Mouse (Mus musculus) bone marrow macrophage, adult 2 months (primary cell): Measurements from ENCODE around the gene Cmip. TPM values are rescaled to one million over a fixed set of nuclear protein-coding genes. Genes with fewer than 3 reads are reported as not detected.

Source experiments
- H3K27ac ChIP-seq: 2 replicates; pipeline ENCODE4 v1.5.1; 2012; ENCODE audit warnings: low read depth, low read length; ENCODE audit not compliant: insufficient read depth
- H3K4me1 ChIP-seq: 2 replicates; pipeline ENCODE4 v1.6.1; 2012; ENCODE audit warnings: low read length; ENCODE audit not compliant: control insufficient read depth, insufficient read depth
- H3K4me3 ChIP-seq: 2 replicates; pipeline ENCODE4 v1.5.1; 2012; ENCODE audit warnings: mild to moderate bottlenecking, low read length, moderate library complexity; ENCODE audit not compliant: insufficient read depth
- CTCF ChIP-seq: IDR thresholded peaks from 2 replicates; pipeline ENCODE4 v1.5.1; 2012; ENCODE audit warnings: low read depth, mild to moderate bottlenecking, low read length, moderate library complexity
- POLR2A ChIP-seq: IDR thresholded peaks from 2 replicates; pipeline ENCODE4 v1.6.1; 2012; ENCODE audit warnings: mild to moderate bottlenecking, low read depth, low read length, borderline replicate concordance
- polyA plus RNA-seq: library from polyadenylated mRNA; stranded (reverse); fragments of >200 nt; gene quantifications from 2 replicates; pipeline ENCODE4 v1.2.4, GENCODE M21; 2012; ENCODE audit not compliant: missing spikeins, insufficient read depth, insufficient read length

Gene Cmip
- polyA plus RNA-seq, 1 experiment = 60.1 TPM

DNA sequence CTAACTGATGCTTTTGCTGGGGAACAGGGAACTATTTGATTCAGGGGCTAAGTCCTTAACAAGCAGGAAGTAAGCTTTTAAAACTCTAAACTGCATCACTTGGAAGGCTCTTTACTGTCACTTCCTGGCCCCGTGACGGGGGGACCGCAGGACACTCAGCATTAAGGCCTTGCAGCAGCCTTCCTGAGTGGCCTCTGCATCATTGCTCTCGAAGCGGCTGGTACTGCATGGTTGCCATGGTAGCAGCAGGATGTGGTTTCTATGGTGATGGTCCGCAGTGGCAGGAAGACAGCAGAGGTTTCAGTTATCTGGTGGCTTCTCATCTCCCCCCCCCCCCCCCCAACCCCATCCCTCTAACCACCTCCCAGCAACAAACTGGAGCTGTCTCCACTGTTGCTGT lies 65.2 kb downstream of the Cmip start:
- TF ChIP-seq POLR2A (no peak), CTCF (no peak)
- Histone ChIP-seq H3K27ac (no peak overlapping the region), H3K4me3 (no peak overlapping the region), H3K4me1 (peaks cover 29% of the 10 kb centered on the region)

DNA sequence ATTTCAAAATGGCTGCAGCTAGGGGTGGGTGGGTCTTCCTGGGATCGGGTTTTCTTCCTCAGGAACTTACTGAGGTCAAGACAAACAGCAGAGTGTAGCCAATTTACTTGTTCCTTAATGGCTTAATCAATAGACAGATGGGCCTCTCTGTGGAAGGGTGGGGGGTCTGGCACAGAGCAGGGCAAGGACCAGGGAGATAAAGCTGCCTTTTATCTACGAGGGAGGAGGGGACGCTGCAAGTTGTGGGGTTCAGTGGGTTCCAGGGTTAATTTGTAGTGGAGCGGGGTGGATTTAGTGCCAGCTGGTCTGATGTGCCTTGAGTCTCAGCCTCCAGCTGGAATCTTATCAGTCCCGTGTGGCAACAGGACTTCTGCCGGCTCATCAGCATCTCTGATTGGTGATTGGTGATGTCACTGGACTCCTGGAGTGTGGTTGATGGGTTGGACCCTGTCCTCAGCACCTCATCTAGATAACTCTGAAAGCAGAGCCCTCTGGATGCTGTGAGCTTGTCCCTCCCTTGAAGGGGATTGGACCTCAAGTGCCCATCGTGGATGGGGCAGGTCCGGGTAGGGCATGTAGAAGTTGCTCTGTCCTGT lies 65.9 kb downstream of the Cmip start:
- H3K4me1 ChIP-seq = peaks cover 31% of the 10 kb centered on the region
- H3K4me3 ChIP-seq = no peak overlapping the region
- TF ChIP-seq POLR2A (no peak), CTCF (no peak)
- H3K27ac ChIP-seq = no peak overlapping the region

DNA sequence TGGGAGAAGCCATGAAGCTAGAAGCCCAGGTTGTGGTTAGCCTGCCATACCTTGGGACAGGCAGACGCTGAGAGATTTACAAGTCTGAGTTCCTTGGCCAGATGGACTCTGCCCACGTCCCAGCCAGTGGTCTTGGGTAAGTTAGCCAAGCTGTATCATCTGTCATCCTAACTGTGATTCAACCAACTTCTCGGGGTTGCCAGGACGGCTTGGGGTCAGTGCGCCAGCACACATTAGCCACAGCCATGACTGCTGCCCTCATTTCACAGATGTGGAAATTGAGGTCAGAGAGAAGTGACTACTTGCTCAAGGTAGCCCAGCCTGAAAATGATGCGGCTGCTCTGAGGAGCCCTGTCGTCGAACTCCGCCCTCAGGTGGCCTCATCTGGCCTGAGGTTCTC lies 68.0 kb downstream of the Cmip start:
- Histone ChIP-seq H3K4me1 (peaks cover 26% of the 10 kb centered on the region), H3K4me3 (no peak overlapping the region), H3K27ac (no peak overlapping the region)
- no peak for TF ChIP-seq CTCF
- TF ChIP-seq POLR2A = no peak

DNA sequence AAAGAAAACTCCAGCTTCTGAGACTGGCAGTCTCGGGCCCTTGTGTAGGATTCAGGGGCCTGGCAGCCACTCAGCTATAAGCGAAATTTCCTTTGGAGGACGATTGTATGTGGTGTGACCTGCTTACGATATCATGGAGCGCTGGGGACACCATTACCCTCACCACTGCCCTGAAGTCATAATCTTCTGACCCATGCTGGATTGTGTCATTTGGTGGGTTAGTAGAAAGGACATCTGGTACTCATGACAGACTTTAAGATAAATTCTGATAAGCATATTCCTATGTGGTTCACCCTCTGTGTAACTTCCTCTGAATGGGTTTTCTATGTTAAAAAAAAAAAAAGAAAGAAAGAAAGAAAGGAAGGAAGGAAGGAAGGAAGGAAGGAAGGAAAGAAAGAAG lies 69.9 kb downstream of the Cmip start:
- Histone ChIP-seq H3K4me1 (peaks cover 29% of the 10 kb centered on the region), H3K4me3 (no peak overlapping the region), H3K27ac (no peak overlapping the region)
- TF ChIP-seq POLR2A = no peak

DNA sequence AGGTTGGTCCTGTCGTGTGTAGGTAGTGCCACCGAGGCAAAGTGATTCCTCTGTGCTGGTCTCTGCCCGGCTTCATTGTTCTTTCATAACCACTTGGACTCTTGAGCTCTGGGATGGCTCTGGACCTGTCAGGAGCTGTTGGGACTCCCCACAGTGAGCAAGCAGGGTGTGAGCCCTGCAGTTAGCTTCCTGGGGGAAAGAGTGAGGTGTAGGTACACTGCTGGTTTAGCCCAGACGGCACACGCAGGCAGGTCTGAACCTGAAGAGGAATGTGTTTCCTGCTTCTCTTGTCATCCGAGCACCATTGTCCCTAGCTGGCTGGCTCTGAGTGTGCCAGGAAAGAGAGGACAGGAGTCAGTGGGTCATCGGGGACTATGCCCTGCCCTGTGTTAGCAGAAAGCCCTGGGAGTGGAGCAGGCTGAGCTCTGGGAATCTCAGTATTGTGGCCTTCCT lies 70.5 kb downstream of the Cmip start:
- H3K27ac ChIP-seq = no peak overlapping the region
- peaks cover 35% of the 10 kb centered on the region for H3K4me1 ChIP-seq
- H3K4me3 ChIP-seq = no peak overlapping the region
- no peak for TF ChIP-seq CTCF
- no peak for TF ChIP-seq POLR2A

DNA sequence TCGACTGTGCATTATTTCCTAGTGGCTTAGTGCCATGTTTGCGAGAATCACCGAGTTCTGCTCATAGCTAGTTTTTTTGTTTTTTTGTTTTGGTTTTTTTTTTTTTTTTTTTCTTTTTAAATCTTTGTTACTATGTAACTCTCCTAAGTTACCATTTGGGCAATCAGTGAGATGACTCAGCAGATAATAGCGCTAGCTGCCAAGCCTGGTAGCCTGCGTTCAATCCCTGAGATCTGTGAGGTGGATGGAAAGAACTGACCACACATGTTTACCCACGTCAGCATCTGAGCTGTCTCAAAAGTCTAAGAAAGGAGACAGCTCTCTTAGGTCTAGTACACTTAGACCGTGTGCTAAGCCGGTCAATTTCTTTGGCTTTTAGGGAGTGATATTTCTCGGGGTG lies 71.9 kb downstream of the Cmip start:
- Histone ChIP-seq H3K27ac (no peak overlapping the region), H3K4me3 (no peak overlapping the region), H3K4me1 (peaks cover 39% of the 10 kb centered on the region)
- TF ChIP-seq POLR2A = no peak
- no peak for TF ChIP-seq CTCF

DNA sequence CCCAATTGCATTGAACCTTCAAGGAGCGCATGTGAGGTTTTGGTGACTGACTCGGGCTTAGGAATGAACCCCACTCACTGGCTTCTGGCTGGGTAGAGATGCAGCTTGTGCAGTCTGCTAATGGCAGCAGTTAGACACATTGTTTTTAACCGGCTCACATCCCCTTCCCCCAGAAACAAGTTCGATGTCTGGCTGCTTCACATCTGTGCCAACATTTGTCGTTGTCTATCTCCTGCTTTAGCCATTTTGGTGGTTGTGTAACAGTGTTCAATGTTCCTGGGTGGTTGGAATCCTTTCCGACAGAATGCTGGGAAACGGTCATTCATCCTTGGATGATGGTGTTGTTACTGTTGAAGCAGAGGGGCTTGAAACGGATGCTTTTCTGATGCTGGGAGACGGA lies 72.3 kb downstream of the Cmip start:
- H3K27ac ChIP-seq = no peak overlapping the region
- H3K4me3 ChIP-seq = no peak overlapping the region
- TF ChIP-seq POLR2A (no peak), CTCF (no peak)
- H3K4me1 ChIP-seq = peaks cover 35% of the 10 kb centered on the region

DNA sequence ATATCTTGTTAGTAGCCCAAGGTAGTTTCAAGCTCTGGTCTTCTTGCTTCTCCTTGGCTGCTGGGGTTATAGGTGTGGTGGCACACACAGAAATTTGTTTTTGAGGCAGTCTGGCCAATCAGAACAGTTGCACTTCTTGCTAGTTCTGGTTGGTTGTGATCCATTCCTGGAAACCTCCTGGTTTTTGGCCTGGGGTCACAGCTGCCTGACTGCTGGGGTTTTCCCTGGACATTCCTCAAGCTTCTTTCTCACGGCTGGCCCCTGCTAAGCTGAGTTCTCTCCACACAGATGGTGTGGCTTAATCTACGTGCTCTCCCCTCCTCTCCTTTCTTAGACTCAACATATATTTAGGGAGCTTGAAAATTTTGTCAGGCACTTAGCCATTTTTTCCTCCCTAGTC lies 73.0 kb downstream of the Cmip start:
- peaks cover 29% of the 10 kb centered on the region for H3K4me1 ChIP-seq
- H3K4me3 ChIP-seq = no peak overlapping the region
- H3K27ac ChIP-seq = no peak overlapping the region
- TF ChIP-seq CTCF = no peak
- TF ChIP-seq POLR2A = no peak

DNA sequence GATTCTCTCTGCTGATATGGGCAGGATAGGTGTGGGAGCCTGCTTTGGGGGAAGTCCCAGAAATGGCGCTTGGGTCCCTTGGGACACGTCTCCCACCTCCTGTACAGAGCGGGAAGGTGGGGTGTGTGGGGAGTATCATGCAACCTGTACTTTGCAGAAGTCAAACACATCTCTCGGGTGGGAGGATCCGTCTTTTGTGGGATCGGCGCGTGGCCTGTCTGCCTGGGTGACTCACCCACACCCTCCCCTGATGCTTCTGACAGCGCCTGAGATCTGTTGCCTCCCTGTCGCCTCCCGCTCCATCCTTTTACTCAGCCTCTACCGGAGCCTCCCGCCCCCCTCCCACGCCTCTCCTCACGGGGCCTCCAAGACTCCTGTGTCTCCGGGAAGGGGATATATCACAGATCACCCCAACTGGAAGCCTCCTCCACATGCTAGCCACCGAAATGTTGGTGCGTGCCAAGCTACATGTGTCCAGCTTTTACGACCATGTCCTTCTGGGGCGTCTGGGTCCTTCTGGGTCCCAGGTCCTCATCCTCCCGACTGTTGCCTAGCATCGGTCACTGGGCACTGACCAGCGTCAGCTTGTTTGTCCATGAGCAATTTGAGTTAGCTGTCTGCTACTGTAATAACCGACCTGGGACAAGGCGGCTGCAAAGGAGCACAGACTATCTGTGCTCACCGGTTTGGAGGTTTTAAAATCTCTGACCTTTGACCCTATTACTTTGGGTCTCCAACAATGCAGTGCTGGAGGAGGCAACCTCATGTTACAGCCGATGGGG lies 75.6 kb downstream of the Cmip start:
- no peak overlapping the region for H3K4me3 ChIP-seq
- no peak for TF ChIP-seq CTCF
- TF ChIP-seq POLR2A = no peak
- peaks cover 22% of the 10 kb centered on the region for H3K4me1 ChIP-seq
- no peak overlapping the region for H3K27ac ChIP-seq

DNA sequence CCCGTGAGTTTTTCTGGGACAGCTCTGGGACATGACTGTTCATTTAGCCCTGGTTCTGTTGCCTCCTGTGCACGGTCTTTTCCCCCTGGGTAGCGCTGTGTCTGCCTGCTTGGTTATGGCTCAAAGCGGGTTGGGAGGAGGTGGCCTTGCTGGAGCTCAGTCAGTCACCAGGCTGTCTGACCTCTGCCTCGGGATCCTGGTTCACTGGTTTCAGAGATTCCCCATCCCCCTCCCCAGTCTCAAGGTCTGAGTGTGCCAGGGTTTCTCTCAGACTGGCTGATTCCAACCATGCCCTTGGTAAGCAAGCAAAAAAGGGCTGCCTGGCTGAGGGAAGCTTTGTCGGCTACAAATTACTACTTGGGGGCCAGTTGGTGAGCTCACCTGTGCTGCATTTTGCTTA lies 76.8 kb downstream of the Cmip start:
- Histone ChIP-seq H3K4me1 (peaks cover 31% of the 10 kb centered on the region), H3K4me3 (no peak overlapping the region), H3K27ac (no peak overlapping the region)
- no peak for TF ChIP-seq POLR2A
- no peak for TF ChIP-seq CTCF

DNA sequence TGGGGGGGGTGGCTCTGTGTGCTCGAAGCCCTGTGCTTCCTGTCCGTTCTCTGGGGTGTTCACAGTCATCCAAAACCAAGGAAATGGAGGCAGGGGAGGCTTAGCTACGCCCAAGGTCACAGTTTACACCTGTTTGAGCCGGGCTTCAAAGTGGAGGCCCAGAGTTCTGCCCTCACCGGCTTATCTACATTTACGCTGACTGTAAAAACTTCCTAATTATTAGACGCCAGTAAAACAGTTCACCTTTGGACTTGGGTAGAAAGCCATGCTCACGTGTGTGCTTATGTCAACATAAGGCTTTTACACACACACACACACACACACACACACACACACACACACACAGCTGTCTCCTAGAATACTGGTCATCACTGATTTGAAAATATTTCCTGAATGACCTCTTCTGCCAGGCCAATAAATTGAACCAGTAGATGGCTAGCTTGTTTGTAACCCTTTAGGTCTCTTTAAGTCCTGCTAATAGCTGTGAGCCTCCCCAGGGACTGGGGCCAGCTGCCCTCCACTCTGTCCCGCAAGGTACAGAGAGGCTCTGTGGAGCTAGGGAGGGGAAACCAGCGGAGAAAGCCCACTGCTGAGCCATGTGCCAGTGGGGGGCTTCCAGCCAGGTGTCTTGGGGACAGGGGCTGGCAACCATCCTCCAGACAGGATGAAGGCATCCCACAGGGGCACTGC lies 77.3 kb downstream of the Cmip start:
- Histone ChIP-seq H3K4me3 (no peak overlapping the region), H3K27ac (no peak overlapping the region), H3K4me1 (peaks cover 35% of the 10 kb centered on the region)
- TF ChIP-seq POLR2A = no peak
- no peak for TF ChIP-seq CTCF
